Mouse (Mus musculus): Measurements from ENCODE around the gene Glrx5. TPM values are rescaled to one million over a fixed set of nuclear protein-coding genes. Genes with fewer than 3 reads are reported as not detected.

Gene Glrx5
- polyA plus RNA-seq, 1 experiment from 2014 or later: 209 TPM

- Histone ChIP-seq H3K36me3 (ENCODE audit: control insufficient read depth, insufficient read depth) (no peaks in the 10 kb centered on the region), H3K4me3 (ENCODE audit: low read depth, low read length) (no peak overlapping the region), H3K4me2 (replicated peaks; ENCODE audit: low read depth) (no peak overlapping the region), H3K27me3 (replicated peaks; ENCODE audit: control insufficient read depth, insufficient read depth, low read length) (no peaks in the 10 kb centered on the region), H3K9ac (ENCODE audit: low read depth, low read length) (no peak overlapping the region), H3K9me3 (ENCODE audit: control insufficient read depth) (no peaks in the 10 kb centered on the region), H3K4me1 (replicated peaks; ENCODE audit: control insufficient read depth, insufficient read depth, low read length) (no peaks in the 10 kb centered on the region), H3K27ac (ENCODE audit: low read depth, low read length) (no peak overlapping the region)
- ATAC-seq: no peak
- 73% methylated on average over 5 of the region's 5 CpGs for WGBS
- no peak for TF ChIP-seq CTCF (IDR thresholded peaks at IDR 0.05; ENCODE audit: low read depth)
Observed at GRCm38 (mm10) chr12:105068911-105069310, 36.4 kb downstream of the Glrx5 start.

- 28% methylated on average over 9 of the region's 9 CpGs for WGBS
- Histone ChIP-seq H3K4me1 (replicated peaks; ENCODE audit: control insufficient read depth, insufficient read depth, low read length) (no peaks in the 10 kb centered on the region), H3K9me3 (ENCODE audit: control insufficient read depth) (no peaks in the 10 kb centered on the region), H3K4me2 (replicated peaks; ENCODE audit: low read depth) (no peak overlapping the region), H3K36me3 (ENCODE audit: control insufficient read depth, insufficient read depth) (no peaks in the 10 kb centered on the region), H3K9ac (ENCODE audit: low read depth, low read length) (no peak overlapping the region), H3K27me3 (replicated peaks; ENCODE audit: control insufficient read depth, insufficient read depth, low read length) (no peaks in the 10 kb centered on the region), H3K4me3 (ENCODE audit: low read depth, low read length) (no peak overlapping the region), H3K27ac (ENCODE audit: low read depth, low read length) (no peak overlapping the region)
- no peak for ATAC-seq
- TF ChIP-seq CTCF (IDR thresholded peaks at IDR 0.05; ENCODE audit: low read depth): peak; percentile 88
Observed at GRCm38 (mm10) chr12:105073708-105074107, 41.2 kb downstream of the Glrx5 start.

DNA sequence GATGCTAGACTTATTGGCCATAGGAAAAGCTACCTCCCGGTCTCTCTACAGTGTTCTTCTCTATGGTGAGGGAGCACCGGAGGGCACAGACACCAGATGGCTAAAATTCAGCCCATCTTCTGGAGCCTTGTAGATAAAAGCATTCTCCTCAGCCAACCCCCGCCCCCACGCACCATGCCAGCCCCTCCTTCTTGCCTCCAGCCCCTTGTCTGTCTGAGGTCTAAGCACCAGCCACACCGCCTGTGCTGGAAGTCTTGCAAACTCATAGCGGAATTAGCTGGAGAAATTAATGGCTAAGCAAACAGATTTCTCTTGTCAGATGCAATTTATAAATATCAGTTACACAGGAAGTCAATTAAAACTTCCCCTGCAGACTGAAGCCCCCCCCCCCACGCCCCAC lies 43.0 kb downstream of the Glrx5 start:
- no peaks in the 10 kb centered on the region for H3K9me3 ChIP-seq (ENCODE audit: control insufficient read depth)
- H3K4me2 ChIP-seq (replicated peaks; ENCODE audit: low read depth): no peak overlapping the region
- H3K36me3 ChIP-seq (ENCODE audit: control insufficient read depth, insufficient read depth): no peaks in the 10 kb centered on the region
- H3K27me3 ChIP-seq (replicated peaks; ENCODE audit: control insufficient read depth, insufficient read depth, low read length): no peaks in the 10 kb centered on the region
- TF ChIP-seq CTCF (IDR thresholded peaks at IDR 0.05; ENCODE audit: low read depth): no peak
- WGBS: 52% methylated on average over 7 of the region's 7 CpGs
- H3K4me3 ChIP-seq (ENCODE audit: low read depth, low read length): no peak overlapping the region
- no peak for ATAC-seq
- no peaks in the 10 kb centered on the region for H3K4me1 ChIP-seq (replicated peaks; ENCODE audit: control insufficient read depth, insufficient read depth, low read length)
- H3K27ac ChIP-seq (ENCODE audit: low read depth, low read length): no peak overlapping the region
- H3K9ac ChIP-seq (ENCODE audit: low read depth, low read length): no peak overlapping the region

DNA sequence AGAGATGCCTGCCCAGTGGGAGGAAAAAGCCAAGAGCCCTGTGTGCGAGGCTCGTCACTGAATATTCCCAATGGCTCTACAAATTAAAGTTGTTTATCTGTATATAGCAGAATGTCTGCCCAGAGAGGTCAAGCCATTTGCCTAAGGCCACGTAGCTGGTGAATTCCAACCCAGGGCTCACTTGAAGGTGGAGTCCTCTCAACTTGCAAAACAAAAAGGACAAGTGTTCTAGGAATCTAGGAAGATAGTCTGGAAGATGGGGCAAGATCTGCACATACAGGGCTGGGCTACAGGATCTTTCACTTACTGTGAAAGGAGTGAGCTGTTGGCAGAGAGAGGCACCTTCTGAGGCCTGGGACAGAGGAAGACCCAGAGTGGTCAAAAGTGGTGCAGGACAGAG lies 44.0 kb downstream of the Glrx5 start:
- H3K4me2 ChIP-seq (replicated peaks; ENCODE audit: low read depth): no peak overlapping the region
- TF ChIP-seq CTCF (IDR thresholded peaks at IDR 0.05; ENCODE audit: low read depth): no peak
- H3K27me3 ChIP-seq (replicated peaks; ENCODE audit: control insufficient read depth, insufficient read depth, low read length): no peaks in the 10 kb centered on the region
- no peaks in the 10 kb centered on the region for H3K36me3 ChIP-seq (ENCODE audit: control insufficient read depth, insufficient read depth)
- ATAC-seq: no peak
- no peak overlapping the region for H3K9ac ChIP-seq (ENCODE audit: low read depth, low read length)
- WGBS: 72% methylated on average over 3 of the region's 3 CpGs
- no peaks in the 10 kb centered on the region for H3K9me3 ChIP-seq (ENCODE audit: control insufficient read depth)
- no peak overlapping the region for H3K27ac ChIP-seq (ENCODE audit: low read depth, low read length)
- no peaks in the 10 kb centered on the region for H3K4me1 ChIP-seq (replicated peaks; ENCODE audit: control insufficient read depth, insufficient read depth, low read length)
- H3K4me3 ChIP-seq (ENCODE audit: low read depth, low read length): no peak overlapping the region

DNA sequence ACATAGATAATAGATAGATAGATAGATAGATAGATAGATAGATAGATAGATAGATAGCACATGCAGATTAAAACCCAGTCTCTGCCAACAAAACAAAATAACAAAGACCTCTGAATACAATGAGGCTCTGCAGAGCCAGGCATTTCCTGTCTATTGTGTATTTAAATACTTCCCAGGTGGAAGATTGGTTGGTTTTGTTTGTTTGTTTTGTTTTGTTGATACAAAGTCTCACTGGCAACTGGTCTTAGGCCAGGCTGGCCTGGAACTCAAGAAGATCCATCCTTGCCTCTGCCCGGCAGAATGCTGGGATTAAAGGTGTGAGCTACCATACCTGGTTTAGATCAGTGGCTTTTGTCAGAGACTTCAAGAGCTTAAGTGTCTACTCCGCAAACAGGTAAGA lies 44.7 kb downstream of the Glrx5 start:
- no peak for TF ChIP-seq CTCF (IDR thresholded peaks at IDR 0.05; ENCODE audit: low read depth)
- Histone ChIP-seq H3K9ac (ENCODE audit: low read depth, low read length) (no peak overlapping the region), H3K4me1 (replicated peaks; ENCODE audit: control insufficient read depth, insufficient read depth, low read length) (no peaks in the 10 kb centered on the region), H3K27ac (ENCODE audit: low read depth, low read length) (no peak overlapping the region), H3K27me3 (replicated peaks; ENCODE audit: control insufficient read depth, insufficient read depth, low read length) (no peaks in the 10 kb centered on the region), H3K4me3 (ENCODE audit: low read depth, low read length) (no peak overlapping the region), H3K9me3 (ENCODE audit: control insufficient read depth) (no peaks in the 10 kb centered on the region), H3K4me2 (replicated peaks; ENCODE audit: low read depth) (no peak overlapping the region), H3K36me3 (ENCODE audit: control insufficient read depth, insufficient read depth) (no peaks in the 10 kb centered on the region)
- 91% methylated on average over 2 of the region's 2 CpGs for WGBS
- ATAC-seq: no peak

GRCm38 (mm10) chr12:105084171-105084570 lies 51.7 kb downstream of the Glrx5 start:
- Histone ChIP-seq H3K4me2 (replicated peaks; ENCODE audit: low read depth) (no peak overlapping the region), H3K27ac (ENCODE audit: low read depth, low read length) (no peak overlapping the region), H3K9ac (ENCODE audit: low read depth, low read length) (no peak overlapping the region), H3K36me3 (ENCODE audit: control insufficient read depth, insufficient read depth) (no peaks in the 10 kb centered on the region), H3K9me3 (ENCODE audit: control insufficient read depth) (no peaks in the 10 kb centered on the region), H3K27me3 (replicated peaks; ENCODE audit: control insufficient read depth, insufficient read depth, low read length) (no peaks in the 10 kb centered on the region), H3K4me1 (replicated peaks; ENCODE audit: control insufficient read depth, insufficient read depth, low read length) (no peaks in the 10 kb centered on the region), H3K4me3 (ENCODE audit: low read depth, low read length) (no peak overlapping the region)
- ATAC-seq: no peak
- 62% methylated on average over 5 of the region's 5 CpGs for WGBS
- TF ChIP-seq CTCF (IDR thresholded peaks at IDR 0.05; ENCODE audit: low read depth): no peak

- Histone ChIP-seq H3K9ac (ENCODE audit: low read depth, low read length) (no peak overlapping the region), H3K36me3 (ENCODE audit: control insufficient read depth, insufficient read depth) (no peaks in the 10 kb centered on the region), H3K4me2 (replicated peaks; ENCODE audit: low read depth) (no peak overlapping the region), H3K4me3 (ENCODE audit: low read depth, low read length) (no peak overlapping the region), H3K27ac (ENCODE audit: low read depth, low read length) (no peak overlapping the region), H3K27me3 (replicated peaks; ENCODE audit: control insufficient read depth, insufficient read depth, low read length) (no peaks in the 10 kb centered on the region), H3K9me3 (ENCODE audit: control insufficient read depth) (no peaks in the 10 kb centered on the region), H3K4me1 (replicated peaks; ENCODE audit: control insufficient read depth, insufficient read depth, low read length) (no peaks in the 10 kb centered on the region)
- 78% methylated on average over 6 of the region's 6 CpGs for WGBS
- TF ChIP-seq CTCF (IDR thresholded peaks at IDR 0.05; ENCODE audit: low read depth): no peak
- ATAC-seq: no peak
Observed at GRCm38 (mm10) chr12:105084816-105085215, 52.3 kb downstream of the Glrx5 start.
